Mouse (Mus musculus) neural tube, embryonic 15.5 days (tissue): ENCODE results near the gene Olfr697. TPM values are rescaled to one million over a fixed set of nuclear protein-coding genes. Genes with fewer than 3 reads are reported as not detected.
"Not testable (repeated sequence)": the region's sequence is repeated elsewhere in the genome, so short reads cannot be mapped to it uniquely, and the experiment has no call there.

ENCODE experiments used
- ATAC-seq: fragments of 200-750 bp; cut with Nextera tagmentation; 2 replicates; pipeline ENCODE4 v1.8.0; 2017; ENCODE audit warnings: mild to moderate bottlenecking, moderate TSS enrichment, moderate library complexity; ENCODE audit not compliant: low FRiP score
- H3K27ac ChIP-seq: fragments of 300-500 bp; sonication (generic); replicated peaks from 2 replicates; pipeline ENCODE4 v1.5.1; 2015; ENCODE audit warnings: mild to moderate bottlenecking, inconsistent platforms
- H3K27me3 ChIP-seq: fragments of 300-500 bp; sonication (generic); replicated peaks from 2 replicates; pipeline ENCODE4 v1.6.1; 2015; ENCODE audit warnings: inconsistent platforms
- H3K36me3 ChIP-seq: fragments of 300-500 bp; sonication (generic); 2 replicates; pipeline ENCODE4 v1.6.1; 2015; ENCODE audit warnings: inconsistent platforms
- H3K4me1 ChIP-seq: fragments of 300-500 bp; sonication (generic); 2 replicates; pipeline ENCODE4 v1.6.1; 2015; ENCODE audit warnings: inconsistent platforms
- H3K4me2 ChIP-seq: fragments of 300-500 bp; sonication (generic); 2 replicates; pipeline ENCODE4 v1.6.1; 2015; ENCODE audit warnings: inconsistent platforms, mild to moderate bottlenecking, moderate library complexity
- H3K4me3 ChIP-seq: fragments of 300-500 bp; sonication (generic); replicated peaks from 2 replicates; pipeline ENCODE4 v1.5.1; 2015; ENCODE audit warnings: mild to moderate bottlenecking, inconsistent platforms
- H3K9ac ChIP-seq: fragments of 300-500 bp; sonication (generic); replicated peaks from 2 replicates; pipeline ENCODE4 v1.6.1; 2015; ENCODE audit warnings: mild to moderate bottlenecking, inconsistent platforms
- H3K9me3 ChIP-seq: fragments of 300-500 bp; sonication (generic); replicated peaks from 2 replicates; pipeline ENCODE4 v1.6.1; 2016; ENCODE audit warnings: inconsistent platforms
- WGBS: fragments of 180-500 bp; shearing (Covaris S2); methylation state at CpG from one replicate; pipeline ENCODE4 v1.1.7; 2015; ENCODE audit warnings: mixed read lengths; 5-methylcytosine and 5-hydroxymethylcytosine counted together
- polyA plus RNA-seq: library from polyadenylated mRNA; unstranded; fragments of >200 nt; fragmentation: Nextera tagmentation; extraction: Ambion mirVana; gene quantifications from 2 replicates; pipeline ENCODE4 v1.2.1, GENCODE M21; 2015

Olfr697 gene
- not detected in 2 replicates for polyA plus RNA-seq

DNA sequence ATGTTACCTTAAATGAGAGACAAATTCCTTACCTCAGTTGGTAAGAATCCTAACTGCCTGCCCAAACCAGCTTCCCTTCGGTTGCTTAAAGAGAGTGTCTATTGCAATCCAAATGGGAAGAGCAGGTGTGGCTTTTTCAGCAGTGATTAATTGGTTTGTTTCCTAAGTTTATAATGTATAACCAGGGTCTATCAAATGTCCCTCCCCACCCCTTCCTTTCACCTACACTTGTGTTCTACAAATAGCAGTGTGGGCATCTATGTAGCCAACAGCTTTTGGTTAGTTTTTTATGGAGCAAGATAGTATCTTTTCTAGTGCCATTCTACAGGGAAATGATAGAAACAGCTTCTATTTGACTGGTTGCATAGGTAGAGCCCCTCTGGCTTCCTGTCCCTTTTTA lies at the start of gene Olfr697:
TSS of gene Olfr697 (minus strand) at position 101 of the 400 bp plus-strand sequence.
- Histone ChIP-seq H3K4me2 (no peak within 1 kb of the TSS), H3K4me3 (no peak within 1 kb of the TSS), H3K27me3 (no peaks in the 10 kb centered on the region), H3K4me1 (no peaks in the 10 kb centered on the region), H3K9me3 (no peaks in the 10 kb centered on the region), H3K9ac (no peak within 1 kb of the TSS), H3K27ac (no peak within 1 kb of the TSS), H3K36me3 (no peaks in the 10 kb centered on the region)
- WGBS, result 78% methylated on average over 1 of the region's 1 CpGs
- ATAC-seq, result no peak

GRCm38 (mm10) chr7:106788330-106788729 lies 46.1 kb upstream of the Olfr697 start:
- H3K4me2 ChIP-seq, result no peak overlapping the region
- H3K36me3 ChIP-seq, result no peaks in the 10 kb centered on the region
- H3K9ac ChIP-seq, result no peak overlapping the region
- ATAC-seq, result no peak
- no peak overlapping the region for H3K27ac ChIP-seq
- H3K4me3 ChIP-seq, result no peak overlapping the region
- no peaks in the 10 kb centered on the region for H3K27me3 ChIP-seq
- H3K4me1 ChIP-seq, result no peaks in the 10 kb centered on the region
- no peaks in the 10 kb centered on the region for H3K9me3 ChIP-seq

DNA sequence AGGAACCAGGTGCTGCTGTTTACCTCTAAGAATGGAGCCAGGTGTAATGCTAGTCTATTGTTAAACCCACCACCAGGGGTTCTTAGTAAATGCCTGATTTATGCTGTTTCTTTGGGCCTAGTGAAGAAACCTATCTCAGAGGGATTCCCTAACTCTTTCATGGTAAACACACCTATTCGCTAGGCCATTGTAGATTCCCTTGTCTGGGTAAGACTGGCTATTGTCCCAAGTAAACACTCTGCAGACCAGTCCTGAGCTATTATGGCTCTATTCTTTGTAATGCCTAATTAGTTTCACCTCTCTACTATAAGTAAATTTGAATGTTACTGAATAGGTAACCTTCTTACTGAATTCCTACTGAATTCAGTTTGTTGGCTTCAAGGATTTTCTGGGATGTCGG lies 18.8 kb upstream of the Olfr697 start:
- H3K4me3 ChIP-seq, H3K9me3 ChIP-seq, H3K27ac ChIP-seq, H3K36me3 ChIP-seq, H3K9ac ChIP-seq, H3K4me1 ChIP-seq, ATAC-seq, H3K4me2 ChIP-seq, H3K27me3 ChIP-seq: not testable (repeated sequence)
- WGBS, result 93% methylated on average over 2 of the region's 2 CpGs

- Histone ChIP-seq H3K4me3 (no peak overlapping the region), H3K27ac (no peak overlapping the region), H3K4me2 (no peak overlapping the region), H3K9ac (no peak overlapping the region), H3K36me3 (no peaks in the 10 kb centered on the region), H3K27me3 (no peaks in the 10 kb centered on the region), H3K4me1 (no peaks in the 10 kb centered on the region), H3K9me3 (no peaks in the 10 kb centered on the region)
- ATAC-seq, result no peak
- WGBS, result 95% methylated on average over 2 of the region's 2 CpGs
Observed at GRCm38 (mm10) chr7:106758800-106759199, 16.6 kb upstream of the Olfr697 start.

DNA sequence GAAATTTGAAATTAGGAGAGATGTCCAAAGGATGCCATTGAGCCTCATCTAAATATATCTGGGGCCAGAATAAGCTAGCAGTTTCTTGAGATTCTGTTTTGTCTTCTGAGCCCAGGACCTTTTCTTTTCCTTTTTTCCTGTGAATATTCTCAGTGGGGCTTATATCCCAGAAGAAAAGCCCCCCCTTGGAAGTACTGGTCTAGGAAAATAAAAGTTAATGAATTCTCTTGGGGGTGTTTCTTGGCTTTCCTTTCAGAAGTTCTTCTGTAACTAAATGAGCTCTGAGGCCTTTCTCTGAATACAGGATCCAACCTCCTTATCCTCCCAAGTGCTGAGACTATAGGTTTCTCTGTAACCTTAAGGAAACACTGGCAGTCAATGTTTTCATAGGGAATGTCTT lies 13.1 kb upstream of the Olfr697 start, which contains the start of gene Olfr698:
TSS of gene Olfr698 (minus strand) at position 101 of the 400 bp plus-strand sequence.
- no peaks in the 10 kb centered on the region for H3K27me3 ChIP-seq
- no peaks in the 10 kb centered on the region for H3K4me1 ChIP-seq
- no peaks in the 10 kb centered on the region for H3K9me3 ChIP-seq
- no peak within 1 kb of the TSS for H3K4me2 ChIP-seq
- no peak within 1 kb of the TSS for H3K27ac ChIP-seq
- no peaks in the 10 kb centered on the region for H3K36me3 ChIP-seq
- no peak within 1 kb of the TSS for H3K9ac ChIP-seq
- ATAC-seq, result no peak
- no peak within 1 kb of the TSS for H3K4me3 ChIP-seq

DNA sequence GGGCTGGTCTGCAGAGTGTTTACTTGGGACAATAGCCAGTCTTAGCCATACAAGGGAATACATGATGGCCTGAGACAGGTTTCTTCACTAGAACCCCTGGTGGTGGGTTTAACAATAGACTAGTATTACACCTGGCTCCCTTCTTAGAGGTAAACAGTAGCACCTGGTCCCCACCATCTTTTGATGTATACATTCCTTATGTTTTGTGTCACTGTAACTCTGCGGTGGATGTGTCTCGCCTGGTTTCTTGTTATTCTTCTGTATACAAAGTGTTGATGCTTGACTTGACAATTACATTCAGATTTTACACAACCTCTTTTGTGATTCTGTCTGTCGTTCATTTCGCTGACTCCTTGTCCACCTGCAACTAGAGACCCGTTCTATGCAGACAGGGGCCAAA lies 3.6 kb upstream of the Olfr697 start:
- Histone ChIP-seq H3K4me3 (no peak overlapping the region), H3K4me2 (no peak overlapping the region), H3K9me3 (no peaks in the 10 kb centered on the region), H3K9ac (no peak overlapping the region), H3K36me3 (no peaks in the 10 kb centered on the region), H3K27ac (no peak overlapping the region), H3K27me3 (no peaks in the 10 kb centered on the region), H3K4me1 (no peaks in the 10 kb centered on the region)
- WGBS, result 91% methylated on average over 5 of the region's 5 CpGs
- no peak for ATAC-seq

- H3K4me2 ChIP-seq, result no peak overlapping the region
- H3K27me3 ChIP-seq, result no peaks in the 10 kb centered on the region
- H3K27ac ChIP-seq, result no peak overlapping the region
- H3K9me3 ChIP-seq, result no peaks in the 10 kb centered on the region
- ATAC-seq, result no peak
- no peaks in the 10 kb centered on the region for H3K4me1 ChIP-seq
- H3K9ac ChIP-seq, result no peak overlapping the region
- H3K36me3 ChIP-seq, result no peaks in the 10 kb centered on the region
- no peak overlapping the region for H3K4me3 ChIP-seq
Observed at GRCm38 (mm10) chr7:106737028-106737427, 5.2 kb downstream of the Olfr697 start.

- H3K9me3 ChIP-seq, result no peaks in the 10 kb centered on the region
- H3K4me1 ChIP-seq, result no peaks in the 10 kb centered on the region
- H3K4me3 ChIP-seq, result no peak overlapping the region
- H3K27ac ChIP-seq, result no peak overlapping the region
- H3K4me2 ChIP-seq, result no peak overlapping the region
- no peaks in the 10 kb centered on the region for H3K36me3 ChIP-seq
- no peak overlapping the region for H3K9ac ChIP-seq
- no peak for ATAC-seq
- H3K27me3 ChIP-seq, result no peaks in the 10 kb centered on the region
- WGBS, result 39% methylated on average over 2 of the region's 2 CpGs
Observed at GRCm38 (mm10) chr7:106733717-106734116, 8.5 kb downstream of the Olfr697 start.

GRCm38 (mm10) chr7:106725654-106726053 lies 16.6 kb downstream of the Olfr697 start:
- 90% methylated on average over 2 of the region's 2 CpGs for WGBS
- not testable (repeated sequence) for H3K4me2 ChIP-seq, H3K4me1 ChIP-seq, H3K4me3 ChIP-seq, H3K27ac ChIP-seq, ATAC-seq, H3K27me3 ChIP-seq, H3K36me3 ChIP-seq, H3K9me3 ChIP-seq, H3K9ac ChIP-seq

DNA sequence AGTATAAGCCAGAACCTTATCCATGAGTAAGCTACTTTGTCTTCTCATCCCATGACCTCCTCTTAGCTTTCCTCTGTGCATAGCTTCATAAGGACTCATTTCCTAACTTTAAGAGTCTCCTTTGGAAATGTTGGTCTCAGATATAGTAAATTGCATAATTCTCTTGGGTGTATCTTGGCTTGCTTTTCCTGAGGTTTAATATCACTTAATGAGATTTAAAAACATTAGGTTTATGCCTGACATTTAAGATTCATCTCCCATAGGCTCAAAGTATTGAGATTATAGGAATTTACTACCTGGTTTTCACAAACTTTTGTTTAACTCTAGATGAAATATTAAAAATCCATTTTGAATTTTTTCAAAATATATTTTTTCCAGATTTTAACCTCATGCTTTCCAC lies 25.9 kb downstream of the Olfr697 start, which contains the start of gene Olfr695:
TSS of gene Olfr695 (minus strand) at position 101 of the 400 bp plus-strand sequence.
- Histone ChIP-seq H3K27ac (no peak within 1 kb of the TSS), H3K36me3 (no peaks in the 10 kb centered on the region), H3K9me3 (no peaks in the 10 kb centered on the region), H3K27me3 (no peaks in the 10 kb centered on the region), H3K9ac (no peak within 1 kb of the TSS), H3K4me2 (no peak within 1 kb of the TSS), H3K4me3 (no peak within 1 kb of the TSS), H3K4me1 (no peaks in the 10 kb centered on the region)
- no peak for ATAC-seq

DNA sequence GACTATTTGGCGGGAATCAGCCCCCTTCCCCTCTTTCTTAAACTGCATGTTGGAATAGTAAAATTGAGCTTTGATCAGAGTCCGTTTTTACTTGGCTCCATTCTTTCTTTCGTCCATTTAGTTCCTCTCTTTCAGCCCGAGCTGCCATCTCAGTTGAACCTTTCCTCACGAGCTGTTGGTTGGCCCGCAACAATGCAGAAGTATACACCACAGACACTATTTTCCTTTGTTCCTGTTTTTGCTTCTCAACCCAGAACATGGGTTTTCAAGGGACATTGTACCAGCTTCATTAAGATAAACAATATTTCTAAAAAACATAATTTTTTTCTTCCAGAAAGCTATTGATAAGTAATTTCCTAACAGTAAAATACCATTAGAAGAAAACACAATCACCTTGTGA lies 30.8 kb downstream of the Olfr697 start:
- Histone ChIP-seq H3K4me2 (no peak overlapping the region), H3K4me3 (no peak overlapping the region), H3K4me1 (no peaks in the 10 kb centered on the region), H3K36me3 (no peaks in the 10 kb centered on the region), H3K27ac (no peak overlapping the region), H3K27me3 (no peaks in the 10 kb centered on the region), H3K9ac (no peak overlapping the region), H3K9me3 (no peaks in the 10 kb centered on the region)
- no peak for ATAC-seq
- WGBS, result 90% methylated on average over 6 of the region's 6 CpGs

DNA sequence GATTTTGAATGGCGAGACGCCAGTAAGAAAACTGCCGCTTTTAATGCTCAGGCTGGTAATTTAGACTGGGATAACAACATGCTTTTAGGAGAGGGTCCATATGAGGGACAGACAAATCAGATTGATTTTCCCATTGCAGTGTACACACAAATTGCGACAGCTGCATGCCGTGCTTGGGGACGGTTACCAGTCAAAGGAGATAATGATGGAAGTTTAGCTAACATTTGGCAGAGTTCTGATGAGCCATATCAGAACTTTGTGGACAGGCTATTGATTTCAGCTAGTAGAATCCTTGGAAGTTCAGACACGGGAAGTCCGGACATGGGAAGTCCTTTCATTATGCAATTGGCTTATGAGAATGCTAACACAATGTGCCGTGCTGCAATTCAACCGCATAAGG lies 34.5 kb downstream of the Olfr697 start:
- not testable (repeated sequence) for ATAC-seq, H3K4me3 ChIP-seq
- WGBS, result 92% methylated on average over 10 of the region's 10 CpGs

DNA sequence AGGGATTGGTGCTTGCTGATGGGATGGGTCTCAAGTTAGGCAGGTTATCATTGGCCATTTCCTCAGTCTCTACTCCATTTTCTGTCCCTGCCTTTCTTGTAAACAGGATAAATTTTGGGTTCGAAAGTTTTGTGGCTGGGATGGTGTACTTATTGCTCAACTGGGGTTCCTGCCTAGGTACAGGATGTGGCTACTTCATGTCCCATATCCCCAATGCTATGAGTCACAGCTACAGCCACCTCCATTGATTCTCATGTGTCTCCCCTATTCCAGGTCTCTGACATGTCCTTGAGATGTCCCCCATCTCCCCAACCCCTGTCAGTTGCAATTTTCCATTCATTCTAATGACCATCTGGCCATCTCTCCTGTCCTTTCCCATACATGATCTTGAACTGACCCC lies 45.4 kb downstream of the Olfr697 start:
- Histone ChIP-seq H3K9ac (no peak overlapping the region), H3K36me3 (no peaks in the 10 kb centered on the region), H3K9me3 (no peaks in the 10 kb centered on the region), H3K27me3 (no peaks in the 10 kb centered on the region), H3K27ac (no peak overlapping the region), H3K4me3 (no peak overlapping the region), H3K4me1 (no peaks in the 10 kb centered on the region), H3K4me2 (no peak overlapping the region)
- no peak for ATAC-seq
- WGBS, result 71% methylated on average over 1 of the region's 1 CpGs

More for the DNA sequence above, 34.5 kb downstream of the Olfr697 start:
- H3K4me1 ChIP-seq, H3K36me3 ChIP-seq, H3K9ac ChIP-seq, H3K9me3 ChIP-seq, H3K27ac ChIP-seq, H3K27me3 ChIP-seq, H3K4me2 ChIP-seq: not testable (repeated sequence)
